Mouse (Mus musculus) left cerebral cortex, adult 2 months (tissue): ENCODE results near the gene Gm26558. TPM values are rescaled to one million over a fixed set of nuclear protein-coding genes. Genes with fewer than 3 reads are reported as not detected.

Experiments
- DNase-seq, 2 experiments: peaks; one replicate each; pipeline ENCODE4 v3.0.0; 2021 to 2022; ENCODE audit warnings: low spot score in 2 of 2, mixed read lengths in 1 of 2; ENCODE audit errors: extremely low spot score in 1 of 2
- H3K27ac ChIP-seq: fragments of 200-600 bp; 2 replicates; pipeline ENCODE4 v1.8.1; 2022
- H3K4me3 ChIP-seq: fragments of 200-600 bp; 2 replicates; pipeline ENCODE4 v1.8.1; 2022
- CTCF ChIP-seq: fragments of 200-600 bp; IDR thresholded peaks from 2 replicates; pipeline ENCODE4 v1.8.1; 2022; ENCODE audit warnings: antibody characterized with exemption, mild to moderate bottlenecking, moderate library complexity
- intact Hi-C: fragments of 180-260 bp; cut with DNase I; formaldehyde crosslinking; loops from one replicate; pipeline ENCODE4 v1.15.1; 2025
- total RNA-seq, 2 experiments: library from RNA; stranded (reverse); gene quantifications; 2 replicates each; pipeline ENCODE4 v1.2.3; 2021

Gm26558 gene
- total RNA-seq, 2 experiments from 2014 or later = 0.41 TPM; not detected in 1

DNA sequence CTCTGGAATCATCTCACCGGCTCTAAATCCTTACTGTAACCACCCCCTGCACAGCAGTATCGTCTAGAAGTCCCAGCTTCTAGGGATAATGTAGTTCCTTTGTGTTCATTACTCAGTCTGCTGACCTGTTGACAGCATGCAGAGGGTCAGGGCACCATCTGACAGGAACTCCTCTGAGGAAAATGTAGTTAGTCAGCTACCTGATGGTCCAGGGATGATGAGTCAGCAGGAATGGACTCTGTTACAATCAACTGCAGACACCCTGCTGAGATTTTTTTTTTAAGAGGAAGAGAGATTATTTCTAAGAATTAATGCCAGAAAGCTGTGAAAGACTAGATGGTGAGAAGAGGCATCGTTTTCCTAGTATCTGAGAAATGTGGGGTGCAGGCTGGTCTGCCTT, 45.3 kb downstream of the Gm26558 start:
- intact Hi-C loops = no loop called here
- Histone ChIP-seq H3K4me3 (no peak overlapping the region), H3K27ac (no peak overlapping the region)
- no peak for DNase-seq
- TF ChIP-seq CTCF = no peak

GRCm38 (mm10) chr2:70616076-70616475, 45.8 kb downstream of the Gm26558 start:
- no peak overlapping the region for H3K4me3 ChIP-seq
- no peak for DNase-seq
- TF ChIP-seq CTCF = no peak
- no peak overlapping the region for H3K27ac ChIP-seq
- intact Hi-C loops = no loop called here

DNA sequence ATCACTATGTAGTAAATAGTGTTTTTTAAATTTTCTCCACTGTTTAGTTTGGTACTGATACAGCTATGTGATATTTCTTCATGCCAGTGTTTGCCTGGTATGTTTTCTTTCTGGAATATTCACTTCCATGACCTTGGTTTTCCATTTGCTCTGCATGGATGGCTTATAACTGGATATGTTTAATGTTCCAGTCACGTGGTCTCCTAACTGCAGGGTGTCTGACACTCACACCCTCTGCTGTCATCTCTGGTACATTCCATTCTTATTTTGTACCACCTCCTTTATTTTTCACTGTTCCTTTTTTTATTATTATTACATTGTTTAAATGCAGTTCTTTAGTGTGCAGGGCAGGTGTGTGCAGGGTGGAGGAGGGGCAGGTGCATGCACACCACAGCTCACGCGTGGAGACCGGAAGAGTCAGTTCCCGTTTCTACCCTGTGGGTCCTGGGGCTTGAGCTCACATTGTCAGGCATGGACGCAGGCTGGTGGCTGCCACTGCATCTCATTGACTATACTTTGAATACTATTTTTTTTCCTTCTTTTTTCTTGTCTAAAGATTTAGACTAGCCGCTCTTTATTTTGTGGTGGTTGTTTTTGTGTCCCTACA, 47.1 kb downstream of the Gm26558 start:
- DNase-seq = no peak
- Histone ChIP-seq H3K27ac (no peak overlapping the region), H3K4me3 (no peak overlapping the region)
- intact Hi-C loops = no loop called here
- no peak for TF ChIP-seq CTCF

Other genes with a start within 250 kb of the Gm26558 start
- under 1 TPM; 0.16 to 0.63 TPM for gene Sp5, start 187.2 kb downstream of the Gm26558 start, total RNA-seq
- under 1 TPM in 1 of 2 experiments, not detected in 1; 0.38 TPM for gene Erich2, start 153.3 kb downstream of the Gm26558 start, total RNA-seq
- 100 to 1,000 TPM; 374 to 427 TPM for gene Gad1, start 109.0 kb downstream of the Gm26558 start, total RNA-seq
- 10 to 100 TPM; 92.7 to 96.6 TPM for gene Gorasp2, start 532 bp downstream of the Gm26558 start, total RNA-seq
- gene Tlk1, start 163.6 kb upstream of the Gm26558 start, total RNA-seq = 10 to 100 TPM; 81.1 to 83.4 TPM